Mouse (Mus musculus): ENCODE measurements around the gene Optc. TPM values are rescaled to one million over a fixed set of nuclear protein-coding genes. Genes with fewer than 3 reads are reported as not detected.

Gene Optc
- total RNA-seq, 2 experiments from 2014 or later: not detected

GRCm38 (mm10) chr1:133920876-133921275, 13.1 kb upstream of the Optc start:
- intact Hi-C loops (cut with DNase I): no loop called here
- DNase-seq: no peak

GRCm38 (mm10) chr1:133920401-133920800, 12.6 kb upstream of the Optc start:
- intact Hi-C loops (cut with DNase I): no loop called here
- DNase-seq: no peak

GRCm38 (mm10) chr1:133918088-133918470, 10.3 kb upstream of the Optc start:
- intact Hi-C loops (cut with DNase I): loop anchor here (5.0 kb wide), 1 partner anchor 34 kb away; no protein-coding TSS in a partner anchor
- no peak for DNase-seq

GRCm38 (mm10) chr1:133917456-133918087, 9.8 kb upstream of the Optc start:
- intact Hi-C loops (cut with DNase I): loop anchor here (5.0 kb wide), 1 partner anchor 35 kb away; no protein-coding TSS in a partner anchor
- peak; percentile 49 to 68 for DNase-seq

GRCm38 (mm10) chr1:133915723-133916355, 8.0 kb upstream of the Optc start:
- DNase-seq: peak; percentile 68 to 84
- intact Hi-C loops (cut with DNase I): loop anchor here (2.0 to 5.0 kb wide), 2 partner anchors 36 to 45 kb away; no protein-coding TSS in a partner anchor

GRCm38 (mm10) chr1:133915115-133915514, 7.3 kb upstream of the Optc start:
- DNase-seq: no peak
- intact Hi-C loops (cut with DNase I): loop anchor here (2.0 to 5.0 kb wide), 2 partner anchors 37 to 46 kb away; no protein-coding TSS in a partner anchor

GRCm38 (mm10) chr1:133913018-133913417, 5.2 kb upstream of the Optc start:
- DNase-seq: no peak
- intact Hi-C loops (cut with DNase I): loop anchor here (5.0 kb wide), 1 partner anchor 194 kb away; no protein-coding TSS in a partner anchor

- DNase-seq: peak in 1 of 2 experiments; percentile 64
- intact Hi-C loops (cut with DNase I): loop anchor here (1.0 to 5.0 kb wide), 2 partner anchors 135 to 196 kb away; no protein-coding TSS in a partner anchor
Observed at GRCm38 (mm10) chr1:133911456-133911855, 3.7 kb upstream of the Optc start.

- intact Hi-C loops (cut with DNase I): loop anchor here (1.0 to 5.0 kb wide), 2 partner anchors 135 to 196 kb away; no protein-coding TSS in a partner anchor
- no peak for DNase-seq
Observed at GRCm38 (mm10) chr1:133911008-133911407, 3.2 kb upstream of the Optc start.

- DNase-seq: no peak
- intact Hi-C loops (cut with DNase I): loop anchor here (5.0 kb wide), 1 partner anchor 197 kb away; no protein-coding TSS in a partner anchor
Observed at GRCm38 (mm10) chr1:133910108-133910507, 2.3 kb upstream of the Optc start.

- intact Hi-C loops (cut with DNase I): no loop called here
- peak; percentile 38 to 51 for DNase-seq
Observed at GRCm38 (mm10) chr1:133908659-133909575, 1.1 kb upstream of the Optc start.

GRCm38 (mm10) chr1:133906420-133906819, 1.4 kb downstream of the Optc start:
- no peak for DNase-seq
- intact Hi-C loops (cut with DNase I): no loop called here

- DNase-seq: no peak
- intact Hi-C loops (cut with DNase I): no loop called here
Observed at GRCm38 (mm10) chr1:133900825-133901224, 7.0 kb downstream of the Optc start.

GRCm38 (mm10) chr1:133899043-133899542, 8.7 kb downstream of the Optc start:
- intact Hi-C loops (cut with DNase I): no loop called here
- DNase-seq: no peak

GRCm38 (mm10) chr1:133897293-133897692, 10.5 kb downstream of the Optc start:
- no peak for DNase-seq
- intact Hi-C loops (cut with DNase I): loop anchor here (2.0 kb wide), 1 partner anchor 96 kb away; the partner anchor contains the start of gene Atp2b4

GRCm38 (mm10) chr1:133891489-133891888, 16.3 kb downstream of the Optc start:
- intact Hi-C loops (cut with DNase I): no loop called here

GRCm38 (mm10) chr1:133889949-133890598, 17.7 kb downstream of the Optc start:
- intact Hi-C loops (cut with DNase I): loop anchor here (5.0 kb wide), 1 partner anchor 73 kb away; no protein-coding TSS in a partner anchor
- no peak for DNase-seq

More at GRCm38 (mm10) chr1:133891489-133891888, 16.3 kb downstream of the Optc start:
- DNase-seq: peak in 1 of 2 experiments; percentile 45

GRCm38 (mm10) chr1:133887538-133888250, 20.1 kb downstream of the Optc start:
- intact Hi-C loops (cut with DNase I): loop anchor here (5.0 kb wide), 1 partner anchor 70 kb away; no protein-coding TSS in a partner anchor

GRCm38 (mm10) chr1:133887044-133887443, 20.8 kb downstream of the Optc start:
- intact Hi-C loops (cut with DNase I): loop anchor here (5.0 kb wide), 1 partner anchor 70 kb away; no protein-coding TSS in a partner anchor
- no peak for DNase-seq

More at GRCm38 (mm10) chr1:133887538-133888250, 20.1 kb downstream of the Optc start:
- no peak for DNase-seq

Data from gastrocnemius, postnatal 36 days (tissue).